Mouse (Mus musculus): ENCODE measurements around the gene Mmd2. TPM values are rescaled to one million over a fixed set of nuclear protein-coding genes. Genes with fewer than 3 reads are reported as not detected.

The Mmd2 gene
- total and polyA plus RNA-seq, 2 experiments from 2014 or later: 0.08 TPM; not detected in 1

- H3K4me1 ChIP-seq (ENCODE audit: control insufficient read depth, insufficient read depth): no peaks in the 10 kb centered on the region
- no peaks in the 10 kb centered on the region for H3K27me3 ChIP-seq (ENCODE audit: control insufficient read depth, insufficient read depth, low read length)
- 69% methylated on average over 5 of the region's 5 CpGs for WGBS
- no peak for ATAC-seq (ENCODE audit: insufficient read depth, low read depth)
- DNase-seq (ENCODE audit: low spot score): no peak
- H3K4me2 ChIP-seq (ENCODE audit: low read depth, low read length): no peak overlapping the region
- TF ChIP-seq CTCF (IDR thresholded peaks at IDR 0.05; ENCODE audit: low read depth): no peak
- TF ChIP-seq EP300 (IDR thresholded peaks at IDR 0.05; ENCODE audit: low read depth): no peak
- H3K9me3 ChIP-seq (replicated peaks; ENCODE audit: control insufficient read depth, low read length): no peaks in the 10 kb centered on the region
- no peak overlapping the region for H3K9ac ChIP-seq (replicated peaks; ENCODE audit: low read depth, low read length)
- no peak overlapping the region for H3K27ac ChIP-seq (ENCODE audit: low read depth)
- no peaks in the 10 kb centered on the region for H3K36me3 ChIP-seq (replicated peaks; ENCODE audit: control insufficient read depth, insufficient read depth, low read length)
- H3K4me3 ChIP-seq (ENCODE audit: low read depth, low read length): no peak overlapping the region
Measured at GRCm38 (mm10) chr5:142555866-142556265, 52.7 kb downstream of the Mmd2 start.

- H3K9ac ChIP-seq (replicated peaks; ENCODE audit: low read depth, low read length): peak within 1 kb of the TSS; percentile 39
- DNase-seq (ENCODE audit: low spot score): peak; percentile 94
- peak within 1 kb of the TSS; percentile 58 for H3K27ac ChIP-seq (ENCODE audit: low read depth)
- peak within 1 kb of the TSS; percentile 64 for H3K4me3 ChIP-seq (ENCODE audit: low read depth, low read length)
- H3K4me1 ChIP-seq (ENCODE audit: control insufficient read depth, insufficient read depth): peaks cover 13% of the 10 kb centered on the region; the same call in 1 of the 2 replicates
- peak within 1 kb of the TSS; percentile 96 for H3K4me2 ChIP-seq (ENCODE audit: low read depth, low read length)
- 2% methylated on average over 80 of the region's 80 CpGs for WGBS
- TF ChIP-seq EP300 (IDR thresholded peaks at IDR 0.05; ENCODE audit: low read depth) (no peak), CTCF (IDR thresholded peaks at IDR 0.05; ENCODE audit: low read depth) (peak; percentile 77)
- ATAC-seq (ENCODE audit: insufficient read depth, low read depth): peak; percentile 96
- no peaks in the 10 kb centered on the region for H3K36me3 ChIP-seq (replicated peaks; ENCODE audit: control insufficient read depth, insufficient read depth, low read length)
- H3K9me3 ChIP-seq (replicated peaks; ENCODE audit: control insufficient read depth, low read length): no peaks in the 10 kb centered on the region
- no peaks in the 10 kb centered on the region for H3K27me3 ChIP-seq (ENCODE audit: control insufficient read depth, insufficient read depth, low read length)
Measured at GRCm38 (mm10) chr5:142550706-142551652, 57.6 kb downstream of the Mmd2 start, which contains the start of gene Radil. Radil (minus strand) TSS chr5:142551098.

DNA sequence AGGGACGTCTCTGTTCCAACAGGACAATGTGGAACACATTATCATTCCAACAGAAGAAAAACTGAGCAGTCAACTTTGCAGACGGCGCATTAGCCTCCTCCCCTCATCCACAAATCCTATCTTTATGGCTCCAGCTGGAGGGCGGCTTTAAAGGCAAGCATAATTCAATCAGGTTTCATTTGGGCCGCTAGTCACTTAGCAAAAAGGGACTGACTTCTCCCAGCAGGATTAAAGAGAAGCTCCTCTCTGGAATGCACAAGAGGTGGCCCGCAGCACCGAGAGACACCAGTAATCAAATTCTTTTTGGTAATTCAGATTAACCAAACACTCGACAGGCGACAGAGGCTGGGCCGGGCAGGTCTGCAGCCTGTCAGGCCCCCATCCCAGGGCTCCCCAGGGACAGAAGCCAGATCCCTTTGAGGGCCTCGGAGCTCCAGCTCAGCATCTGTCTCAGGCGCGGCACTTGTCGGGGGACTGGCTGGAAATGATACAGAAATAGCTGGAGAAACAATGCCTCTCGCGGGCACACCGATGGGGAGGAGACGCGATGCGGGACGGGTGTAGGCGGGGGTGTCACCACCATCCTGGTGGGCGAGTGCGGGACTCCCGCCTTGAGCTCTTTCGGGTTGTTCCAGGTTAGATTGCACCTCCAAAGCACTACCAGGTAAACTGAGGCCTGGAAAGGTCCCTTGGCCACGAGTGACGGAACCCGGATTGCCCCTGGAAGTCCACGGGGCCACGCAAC is 58.5 kb downstream of the Mmd2 start:
- no peaks in the 10 kb centered on the region for H3K9me3 ChIP-seq (replicated peaks; ENCODE audit: control insufficient read depth, low read length)
- no peaks in the 10 kb centered on the region for H3K27me3 ChIP-seq (ENCODE audit: control insufficient read depth, insufficient read depth, low read length)
- no peaks in the 10 kb centered on the region for H3K36me3 ChIP-seq (replicated peaks; ENCODE audit: control insufficient read depth, insufficient read depth, low read length)
- H3K4me2 ChIP-seq (ENCODE audit: low read depth, low read length): peak overlapping the region; percentile 96
- ATAC-seq (ENCODE audit: insufficient read depth, low read depth) (peak; percentile 21), DNase-seq (ENCODE audit: low spot score) (peak; percentile 25)
- peak overlapping the region; percentile 39; the same call in 1 of the 2 replicates for H3K9ac ChIP-seq (replicated peaks; ENCODE audit: low read depth, low read length)
- H3K27ac ChIP-seq (ENCODE audit: low read depth): peak overlapping the region; percentile 58
- H3K4me3 ChIP-seq (ENCODE audit: low read depth, low read length): peak overlapping the region; percentile 64
- peaks cover 14% of the 10 kb centered on the region; the same call in 1 of the 2 replicates for H3K4me1 ChIP-seq (ENCODE audit: control insufficient read depth, insufficient read depth)
- WGBS: 7% methylated on average over 29 of the region's 31 CpGs
- TF ChIP-seq EP300 (IDR thresholded peaks at IDR 0.05; ENCODE audit: low read depth) (no peak), CTCF (IDR thresholded peaks at IDR 0.05; ENCODE audit: low read depth) (no peak)

- Histone ChIP-seq H3K27ac (ENCODE audit: low read depth) (peak overlapping the region; percentile 58), H3K27me3 (ENCODE audit: control insufficient read depth, insufficient read depth, low read length) (no peaks in the 10 kb centered on the region), H3K9me3 (replicated peaks; ENCODE audit: control insufficient read depth, low read length) (no peaks in the 10 kb centered on the region), H3K4me2 (ENCODE audit: low read depth, low read length) (peak overlapping the region; percentile 96; the same call in 1 of the 2 replicates), H3K4me1 (ENCODE audit: control insufficient read depth, insufficient read depth) (peaks cover 19% of the 10 kb centered on the region; the same call in 1 of the 2 replicates), H3K36me3 (replicated peaks; ENCODE audit: control insufficient read depth, insufficient read depth, low read length) (no peaks in the 10 kb centered on the region), H3K4me3 (ENCODE audit: low read depth, low read length) (no peak overlapping the region), H3K9ac (replicated peaks; ENCODE audit: low read depth, low read length) (no peak overlapping the region)
- no peak for DNase-seq (ENCODE audit: low spot score)
- TF ChIP-seq CTCF (IDR thresholded peaks at IDR 0.05; ENCODE audit: low read depth): no peak
- TF ChIP-seq EP300 (IDR thresholded peaks at IDR 0.05; ENCODE audit: low read depth): no peak
- no peak for ATAC-seq (ENCODE audit: insufficient read depth, low read depth)
- WGBS: 55% methylated on average over 9 of the region's 9 CpGs
Measured at GRCm38 (mm10) chr5:142549441-142549840, 59.2 kb downstream of the Mmd2 start.

- no peaks in the 10 kb centered on the region for H3K36me3 ChIP-seq (replicated peaks; ENCODE audit: control insufficient read depth, insufficient read depth, low read length)
- ATAC-seq (ENCODE audit: insufficient read depth, low read depth) (no peak), DNase-seq (ENCODE audit: low spot score) (no peak)
- 84% methylated on average over 3 of the region's 3 CpGs for WGBS
- TF ChIP-seq EP300 (IDR thresholded peaks at IDR 0.05; ENCODE audit: low read depth) (no peak), CTCF (IDR thresholded peaks at IDR 0.05; ENCODE audit: low read depth) (no peak)
- H3K9me3 ChIP-seq (replicated peaks; ENCODE audit: control insufficient read depth, low read length): no peaks in the 10 kb centered on the region
- no peaks in the 10 kb centered on the region for H3K27me3 ChIP-seq (ENCODE audit: control insufficient read depth, insufficient read depth, low read length)
- peaks cover 22% of the 10 kb centered on the region; the same call in 1 of the 2 replicates for H3K4me1 ChIP-seq (ENCODE audit: control insufficient read depth, insufficient read depth)
- no peak overlapping the region for H3K9ac ChIP-seq (replicated peaks; ENCODE audit: low read depth, low read length)
- no peak overlapping the region for H3K27ac ChIP-seq (ENCODE audit: low read depth)
- no peak overlapping the region for H3K4me2 ChIP-seq (ENCODE audit: low read depth, low read length)
- H3K4me3 ChIP-seq (ENCODE audit: low read depth, low read length): no peak overlapping the region
Measured at GRCm38 (mm10) chr5:142547066-142547465, 61.5 kb downstream of the Mmd2 start.

Measured in heart, postnatal 0 days (tissue).